Mouse (Mus musculus) embryonic fibroblast, embryonic 13.5 days (primary cell): Measurements from ENCODE around the gene Gm4969.

Source experiments
- CTCF ChIP-seq: IDR thresholded peaks from 2 replicates; pipeline ENCODE4 v1.5.1; 2011; ENCODE audit warnings: mild to moderate bottlenecking, control low read depth, low read length, moderate library complexity, borderline replicate concordance; ENCODE audit not compliant: insufficient read depth
- POLR2A ChIP-seq: IDR thresholded peaks from 2 replicates; pipeline ENCODE4 v1.6.1; 2011; ENCODE audit warnings: low read depth, mild to moderate bottlenecking, control low read depth, low read length, moderate library complexity

- TF ChIP-seq CTCF (peak; percentile 73), POLR2A (no peak)
Observed at GRCm38 (mm10) chr7:19093174-19093521, 25.0 kb downstream of the Gm4969 start.
